Mouse (Mus musculus) E14TG2a.4 (cell line): ENCODE data around the gene Itga9.

Source experiments
- CTCF ChIP-seq: conservative IDR thresholded peaks from 2 replicates; pipeline ENCODE4 v1.5.1; 2014; ENCODE audit warnings: low read length
- NANOG ChIP-seq: IDR thresholded peaks from 2 replicates; pipeline ENCODE4 v1.6.1; 2014; ENCODE audit warnings: borderline replicate concordance, low read length, mixed read lengths

DNA sequence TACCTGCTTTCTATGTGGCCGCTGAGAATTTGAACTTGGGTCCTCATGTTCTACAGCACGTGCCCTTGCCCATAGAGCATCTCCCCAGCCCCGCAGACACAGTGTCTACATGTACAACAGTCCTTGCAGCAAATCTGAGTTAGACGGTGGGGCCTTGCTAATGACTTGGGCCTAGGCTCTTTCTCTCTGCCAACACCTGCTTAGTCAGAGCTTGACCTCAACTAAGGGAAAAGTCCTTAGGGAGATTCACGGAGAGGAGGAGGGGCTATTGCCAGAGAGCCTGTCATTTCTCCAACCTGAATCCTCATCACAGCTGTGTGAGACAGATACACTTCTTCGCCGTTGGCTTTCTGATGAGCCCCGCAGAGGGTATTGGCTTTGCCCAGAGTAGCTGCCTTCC lies 70.2 kb downstream of the Itga9 start:
- TF ChIP-seq CTCF: no peak
- no peak for TF ChIP-seq NANOG
